Mouse (Mus musculus) kidney, embryonic 14.5 days (tissue): ENCODE results near the gene Osr1. TPM values are rescaled to one million over a fixed set of nuclear protein-coding genes. Genes with fewer than 3 reads are reported as not detected.

ENCODE experiments used
- ATAC-seq: fragments of 200-750 bp; cut with Nextera tagmentation; 2 replicates; pipeline ENCODE4 v1.8.0; 2017; ENCODE audit warnings: moderate number of reproducible peaks, mild to moderate bottlenecking, moderate TSS enrichment, moderate library complexity; ENCODE audit not compliant: low FRiP score, low TSS enrichment
- H3K27ac ChIP-seq: fragments of 300-500 bp; sonication (generic); 2 replicates; pipeline ENCODE4 v1.5.1; 2014; ENCODE audit warnings: low read depth, mild to moderate bottlenecking, low read length, moderate library complexity, mixed read lengths
- H3K27me3 ChIP-seq: fragments of 300-500 bp; sonication (generic); 2 replicates; pipeline ENCODE4 v1.6.1; 2014; ENCODE audit warnings: mild to moderate bottlenecking, low read length; ENCODE audit not compliant: control insufficient read depth, insufficient read depth
- H3K36me3 ChIP-seq: fragments of 300-500 bp; sonication (generic); 2 replicates; pipeline ENCODE4 v1.6.1; 2014; ENCODE audit warnings: low read length, mixed read lengths; ENCODE audit not compliant: control insufficient read depth, insufficient read depth
- H3K4me1 ChIP-seq: fragments of 300-500 bp; sonication (generic); 2 replicates; pipeline ENCODE4 v1.6.1; 2014; ENCODE audit warnings: low read length, mixed read lengths; ENCODE audit not compliant: control insufficient read depth, insufficient read depth
- H3K4me2 ChIP-seq: fragments of 300-500 bp; sonication (generic); replicated peaks from 2 replicates; pipeline ENCODE4 v1.6.1; 2014; ENCODE audit warnings: low read depth, mild to moderate bottlenecking, low read length
- H3K4me3 ChIP-seq: fragments of 300-500 bp; sonication (generic); 2 replicates; pipeline ENCODE4 v1.5.1; 2014; ENCODE audit warnings: mild to moderate bottlenecking, low read length
- H3K9ac ChIP-seq: fragments of 300-500 bp; sonication (generic); 2 replicates; pipeline ENCODE4 v1.6.1; 2014; ENCODE audit warnings: low read depth, mild to moderate bottlenecking, low read length, moderate library complexity
- H3K9me3 ChIP-seq: fragments of 300-500 bp; sonication (generic); 2 replicates; pipeline ENCODE4 v1.6.1; 2016; ENCODE audit warnings: low read length; ENCODE audit not compliant: control insufficient read depth
- WGBS: fragments of 180-500 bp; shearing (Covaris S2); extraction: QIAGEN DNeasy Blood & Tissue Kit; methylation state at CpG from one replicate; pipeline ENCODE4 v1.1.7; 2014; 5-methylcytosine and 5-hydroxymethylcytosine counted together
- polyA plus RNA-seq: library from polyadenylated mRNA; unstranded; fragments of >200 nt; fragmentation: Nextera tagmentation; extraction: Ambion mirVana; gene quantifications from 2 replicates; pipeline ENCODE4 v1.2.1, GENCODE M21; 2014

Gene Osr1
- polyA plus RNA-seq, 1 experiment from 2014 or later: 35.0 TPM

DNA sequence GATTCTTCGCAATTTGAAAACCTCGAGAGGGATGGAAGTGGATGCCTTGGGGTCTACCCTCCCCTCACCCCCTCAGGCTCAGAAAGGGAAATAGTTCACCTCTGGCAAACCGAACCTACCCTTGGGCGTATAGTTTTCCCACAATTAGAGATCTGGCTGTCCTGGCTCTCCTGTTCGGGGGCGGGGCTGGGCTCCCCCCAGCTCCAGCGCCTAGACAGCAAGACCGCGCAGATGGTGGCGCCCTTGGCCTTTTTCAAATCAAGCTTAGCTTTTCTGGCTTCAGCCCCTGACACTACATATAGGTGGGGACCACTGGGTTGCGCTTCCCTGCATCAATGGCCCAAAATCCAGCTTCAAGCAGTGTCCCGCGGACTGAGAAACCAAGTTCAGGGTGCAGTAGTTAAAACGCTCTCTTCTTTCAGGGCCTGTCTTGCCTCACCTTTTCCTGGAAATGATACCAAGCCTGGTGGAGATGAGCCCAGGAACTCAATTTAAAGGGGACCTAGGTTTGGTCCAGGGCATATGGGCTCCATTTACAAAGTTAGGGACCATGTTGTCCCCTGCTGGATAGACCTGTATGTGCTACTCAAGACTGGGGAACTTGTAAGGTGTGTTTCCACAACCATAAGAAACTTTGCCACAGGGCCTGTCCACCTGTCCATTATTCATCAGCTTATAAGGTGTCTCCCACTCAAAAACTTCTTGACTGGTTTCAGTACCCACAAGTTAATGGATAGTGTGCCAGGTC lies 12.5 kb downstream of the Osr1 start:
- Histone ChIP-seq H3K9me3 (no peaks in the 10 kb centered on the region), H3K4me3 (no peak overlapping the region), H3K4me1 (peaks cover 11% of the 10 kb centered on the region; the same call in 1 of the 2 replicates), H3K4me2 (no peak overlapping the region), H3K27ac (no peak overlapping the region), H3K27me3 (peaks cover 44% of the 10 kb centered on the region; the same call in 1 of the 2 replicates), H3K36me3 (no peaks in the 10 kb centered on the region; the same call in 1 of the 2 replicates), H3K9ac (no peak overlapping the region)
- WGBS: 31% methylated on average over 14 of the region's 14 CpGs
- ATAC-seq: no peak

DNA sequence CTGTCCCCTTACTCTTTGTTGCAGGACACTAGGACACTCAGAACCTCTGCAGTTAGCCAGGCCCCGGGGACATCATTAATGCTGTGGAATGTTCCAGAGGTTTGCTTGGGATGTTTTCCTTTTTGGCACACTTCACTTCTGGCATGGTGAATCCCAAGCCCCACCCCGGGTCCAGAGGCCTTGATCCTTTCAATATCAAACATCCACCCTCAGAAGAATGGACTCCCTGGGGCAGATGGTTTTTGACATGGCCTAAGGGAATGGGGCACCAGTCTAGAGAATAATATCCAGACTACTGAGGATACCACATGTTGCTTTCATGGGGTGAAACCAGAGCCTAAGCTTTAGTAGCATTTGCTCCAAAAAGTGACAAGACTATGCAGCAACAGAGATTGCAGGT lies 13.5 kb downstream of the Osr1 start:
- WGBS: 17% methylated on average over 2 of the region's 2 CpGs
- Histone ChIP-seq H3K4me3 (no peak overlapping the region), H3K4me1 (peaks cover 11% of the 10 kb centered on the region; the same call in 1 of the 2 replicates), H3K36me3 (no peaks in the 10 kb centered on the region; the same call in 1 of the 2 replicates), H3K9ac (no peak overlapping the region), H3K27me3 (peaks cover 35% of the 10 kb centered on the region; the same call in 1 of the 2 replicates), H3K27ac (no peak overlapping the region), H3K4me2 (no peak overlapping the region), H3K9me3 (no peaks in the 10 kb centered on the region)
- no peak for ATAC-seq

DNA sequence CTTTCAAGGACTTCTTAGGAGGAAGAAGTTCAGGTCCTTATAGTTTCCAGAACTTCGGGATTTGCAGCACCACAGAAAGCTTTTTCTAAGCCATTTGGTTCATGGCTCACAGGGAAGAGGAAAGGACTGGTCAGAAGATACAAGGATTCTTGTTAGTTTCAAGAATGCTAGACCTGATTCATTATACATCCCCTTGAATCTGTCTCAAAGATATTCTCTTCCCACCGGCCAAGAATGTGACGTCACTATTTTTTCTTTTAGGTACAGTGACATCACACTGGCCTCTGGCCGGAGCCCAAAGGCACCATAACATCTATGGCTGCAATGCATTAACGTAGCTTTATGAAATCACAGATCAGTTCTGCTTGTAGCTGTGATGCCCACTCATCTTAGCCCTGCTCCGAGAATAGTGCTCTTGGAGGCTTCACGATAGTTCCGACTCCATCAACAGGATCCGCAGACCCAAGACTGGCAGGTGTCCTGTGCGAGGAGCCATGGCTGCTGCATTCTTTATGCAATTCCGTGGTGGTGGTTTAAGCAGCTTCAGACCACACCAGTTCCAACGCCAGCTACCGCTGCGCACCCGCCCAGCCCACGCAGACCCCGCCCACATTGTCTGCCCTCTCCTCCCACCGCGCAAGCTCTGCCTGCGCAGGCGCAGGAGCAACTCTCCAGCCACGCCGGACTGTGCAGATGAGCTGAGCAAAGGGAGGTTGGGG lies 14.6 kb downstream of the Osr1 start:
- peak; percentile 93 for ATAC-seq
- no peak overlapping the region for H3K27ac ChIP-seq
- 2% methylated on average over 23 of the region's 23 CpGs for WGBS
- H3K4me3 ChIP-seq: peak overlapping the region; percentile 28
- peak overlapping the region; percentile 54 for H3K4me2 ChIP-seq
- no peaks in the 10 kb centered on the region; the same call in 1 of the 2 replicates for H3K36me3 ChIP-seq
- H3K9me3 ChIP-seq: no peaks in the 10 kb centered on the region
- H3K27me3 ChIP-seq: peaks cover 24% of the 10 kb centered on the region; the same call in 1 of the 2 replicates
- H3K4me1 ChIP-seq: peaks cover 11% of the 10 kb centered on the region; the same call in 1 of the 2 replicates
- peak overlapping the region; percentile 53; the same call in 1 of the 2 replicates for H3K9ac ChIP-seq

DNA sequence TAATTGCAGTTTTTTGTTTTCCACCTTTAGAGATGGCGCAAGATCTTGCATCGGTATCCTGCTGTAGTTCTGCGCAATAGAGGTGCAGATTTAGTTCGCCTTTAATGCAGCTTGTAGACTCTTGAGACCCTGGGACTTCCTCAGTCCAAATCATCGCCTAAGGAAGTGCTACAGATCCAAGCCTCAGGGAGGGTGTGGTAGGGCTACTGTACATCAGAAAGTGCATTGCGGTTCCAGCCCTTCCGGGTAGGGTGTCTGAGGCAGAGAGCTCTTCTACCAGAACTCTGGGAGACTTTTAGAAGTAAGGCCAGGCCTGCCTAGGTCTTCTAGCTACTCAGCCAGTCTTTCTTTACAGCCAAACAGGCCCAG lies 15.2 kb downstream of the Osr1 start:
- H3K36me3 ChIP-seq: no peaks in the 10 kb centered on the region; the same call in 1 of the 2 replicates
- no peaks in the 10 kb centered on the region for H3K9me3 ChIP-seq
- no peak overlapping the region for H3K27ac ChIP-seq
- peak overlapping the region; percentile 54 for H3K4me2 ChIP-seq
- 1% methylated on average over 7 of the region's 7 CpGs for WGBS
- H3K27me3 ChIP-seq: peaks cover 18% of the 10 kb centered on the region; the same call in 1 of the 2 replicates
- H3K4me1 ChIP-seq: peaks cover 11% of the 10 kb centered on the region; the same call in 1 of the 2 replicates
- H3K4me3 ChIP-seq: peak overlapping the region; percentile 28
- peak overlapping the region; percentile 53; the same call in 1 of the 2 replicates for H3K9ac ChIP-seq
- peak; percentile 45; the same call in 1 of the 2 replicates for ATAC-seq

DNA sequence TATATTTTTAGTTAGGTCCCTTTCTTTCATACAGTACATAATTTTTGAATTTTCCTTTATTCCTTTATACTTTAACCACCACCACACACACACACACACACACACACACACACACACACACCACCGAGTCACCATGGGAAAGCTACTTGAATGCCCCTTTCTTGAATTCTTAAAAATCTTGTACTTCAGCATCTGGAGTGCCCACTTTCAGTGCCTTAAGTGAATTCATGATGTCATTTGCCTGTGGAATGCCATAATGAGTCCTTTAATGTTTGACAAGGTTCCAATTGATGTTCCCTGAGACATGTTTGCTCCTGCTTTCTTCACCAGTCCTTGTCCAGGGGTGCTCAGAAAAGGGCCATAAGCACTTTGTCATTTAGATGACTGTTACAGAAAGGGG lies 17.8 kb downstream of the Osr1 start:
- H3K9ac ChIP-seq: no peak overlapping the region
- H3K4me1 ChIP-seq: no peaks in the 10 kb centered on the region
- no peak overlapping the region for H3K4me3 ChIP-seq
- no peaks in the 10 kb centered on the region for H3K9me3 ChIP-seq
- no peak overlapping the region for H3K4me2 ChIP-seq
- WGBS: 88% methylated on average over 1 of the region's 1 CpGs
- H3K36me3 ChIP-seq: no peaks in the 10 kb centered on the region
- no peak overlapping the region for H3K27ac ChIP-seq
- no peak for ATAC-seq
- H3K27me3 ChIP-seq: peaks cover 3% of the 10 kb centered on the region; the same call in 1 of the 2 replicates

DNA sequence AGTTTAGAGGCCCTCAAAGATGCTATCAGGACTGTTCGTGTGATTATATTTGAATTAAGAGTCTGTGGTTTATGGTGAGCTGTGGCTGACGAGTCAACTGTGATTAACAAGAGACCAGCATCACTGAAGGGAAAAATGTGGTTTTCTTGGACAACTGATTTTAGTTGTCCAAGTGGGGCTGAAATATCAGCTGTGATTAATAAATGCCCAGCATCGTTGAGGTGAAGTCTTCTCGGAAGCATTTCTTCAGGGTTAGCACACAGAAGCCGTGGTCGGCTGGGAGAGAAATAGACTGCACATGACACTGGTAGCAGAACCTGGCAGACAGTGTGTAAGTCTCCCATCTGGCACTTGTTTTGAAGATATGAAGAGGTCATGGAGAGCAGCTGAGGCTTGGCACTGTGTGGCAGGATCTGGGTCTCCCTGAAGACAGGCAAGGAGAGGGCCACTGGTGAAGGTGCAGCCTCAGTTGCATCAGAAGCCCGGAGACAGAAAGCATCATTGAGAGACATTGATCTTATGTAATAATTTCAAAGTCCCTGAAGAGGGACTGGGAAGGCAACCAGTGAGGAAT lies 19.7 kb downstream of the Osr1 start:
- Histone ChIP-seq H3K36me3 (no peaks in the 10 kb centered on the region), H3K27me3 (no peaks in the 10 kb centered on the region), H3K9ac (no peak overlapping the region), H3K4me2 (no peak overlapping the region), H3K27ac (no peak overlapping the region), H3K4me3 (no peak overlapping the region), H3K4me1 (no peaks in the 10 kb centered on the region), H3K9me3 (no peaks in the 10 kb centered on the region)
- no peak for ATAC-seq
- whole genome bisulfite sequencing: 85% methylated on average over 7 of the region's 7 CpGs

DNA sequence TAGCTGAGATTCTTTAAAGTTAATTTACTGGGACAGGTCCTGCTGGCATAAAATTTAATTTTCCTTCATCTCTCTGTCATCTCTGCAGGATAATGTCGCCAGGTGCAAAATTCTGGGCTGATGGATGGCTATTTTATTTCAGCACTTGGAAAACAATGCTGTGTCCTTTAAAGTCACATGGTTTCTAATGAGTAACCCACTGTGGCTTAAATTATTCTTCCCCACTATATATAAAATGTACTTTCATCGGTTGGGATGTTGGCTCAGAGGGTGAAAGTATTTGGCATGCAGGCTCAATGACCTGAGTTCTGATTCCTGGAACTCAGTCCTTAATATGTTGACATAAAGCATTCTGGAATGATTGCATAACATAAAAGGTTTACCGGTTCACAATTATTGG lies 21.2 kb downstream of the Osr1 start:
- 68% methylated on average over 3 of the region's 3 CpGs for WGBS
- Histone ChIP-seq H3K9me3 (no peaks in the 10 kb centered on the region), H3K27ac (no peak overlapping the region), H3K36me3 (no peaks in the 10 kb centered on the region), H3K4me1 (no peaks in the 10 kb centered on the region), H3K9ac (no peak overlapping the region), H3K4me2 (no peak overlapping the region), H3K4me3 (no peak overlapping the region), H3K27me3 (no peaks in the 10 kb centered on the region)
- no peak for ATAC-seq

DNA sequence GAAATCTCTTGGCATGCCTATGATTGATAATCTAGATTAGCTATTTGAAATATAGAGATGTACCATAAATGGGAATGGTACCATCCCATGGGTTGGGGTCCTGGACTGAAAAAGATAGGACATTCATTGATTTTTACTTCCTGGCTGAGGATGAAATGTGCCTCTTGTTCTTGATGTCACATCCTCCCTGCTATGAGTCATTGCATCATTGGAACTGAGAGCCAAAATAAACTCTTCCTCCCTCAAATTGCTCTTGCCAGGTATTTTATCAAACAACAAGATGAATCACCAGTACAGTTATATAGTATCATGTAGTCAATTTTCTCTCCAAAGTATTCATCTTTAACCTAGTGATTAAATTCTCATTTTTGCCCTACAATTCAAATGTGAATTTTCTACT lies 28.3 kb downstream of the Osr1 start:
- no peaks in the 10 kb centered on the region for H3K27me3 ChIP-seq
- ATAC-seq: no peak
- H3K4me2 ChIP-seq: no peak overlapping the region
- H3K36me3 ChIP-seq: no peaks in the 10 kb centered on the region
- H3K9me3 ChIP-seq: no peaks in the 10 kb centered on the region
- no peak overlapping the region for H3K27ac ChIP-seq
- no peaks in the 10 kb centered on the region for H3K4me1 ChIP-seq
- no peak overlapping the region for H3K9ac ChIP-seq
- H3K4me3 ChIP-seq: no peak overlapping the region
